Mouse (Mus musculus): ENCODE measurements around the gene Hdac1.

- TF ChIP-seq CTCF (IDR thresholded peaks at IDR 0.05; ENCODE audit: low read depth, low read length) = no peak
- TF ChIP-seq TAL1 (conservative IDR thresholded peaks at IDR 0.05; ENCODE audit: low read depth, low read length) = no peak
Measured at GRCm38 (mm10) chr4:129510723-129511412, 31.6 kb downstream of the Hdac1 start.
